Mouse (Mus musculus) thymus, postnatal 0 days (tissue): ENCODE data around the gene Gm6370. TPM values are rescaled to one million over a fixed set of nuclear protein-coding genes. Genes with fewer than 3 reads are reported as not detected.
"Not testable (repeated sequence)": the region's sequence is repeated elsewhere in the genome, so short reads cannot be mapped to it uniquely, and the experiment has no call there.

Source experiments
- DNase-seq: peaks from one replicate; pipeline ENCODE4 v3.0.0-alpha.2; 2015; ENCODE audit warnings: low spot score
- polyA plus RNA-seq: library from polyadenylated mRNA; unstranded; fragments of >200 nt; fragmentation: Nextera tagmentation; extraction: Ambion mirVana; gene quantifications from 2 replicates; pipeline ENCODE4 v1.2.1, GENCODE M21; 2015

Gene Gm6370
- not detected in 2 replicates for polyA plus RNA-seq

- DNase-seq: not testable (repeated sequence)
Observed at GRCm38 (mm10) chr5:146491063-146491462, at the start of gene Gm6370. TSS of gene Gm6370 (plus strand) at chr5:146491363.

GRCm38 (mm10) chr5:146442767-146443166 lies 48.4 kb upstream of the Gm6370 start:
- no peak for DNase-seq

DNA sequence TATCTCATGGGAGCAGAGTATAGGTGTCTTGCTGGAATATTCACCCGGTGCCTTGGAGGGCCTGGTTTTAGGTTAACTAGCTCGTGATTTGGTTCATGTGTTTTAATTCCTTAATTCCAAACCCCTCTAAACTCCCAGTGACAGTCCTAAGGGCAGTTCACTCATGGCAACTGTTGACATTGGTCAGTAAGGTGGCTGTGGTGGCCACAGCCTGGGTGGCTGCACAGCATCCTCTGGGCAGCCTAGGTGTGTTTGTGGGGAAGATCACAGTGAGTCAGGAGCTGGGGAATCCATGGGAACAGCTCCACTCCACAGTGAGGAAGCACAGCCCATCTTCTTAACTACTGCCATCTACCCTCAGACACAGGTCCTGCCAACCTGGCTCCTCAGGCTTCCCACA lies 44.5 kb upstream of the Gm6370 start:
- DNase-seq: no peak

DNA sequence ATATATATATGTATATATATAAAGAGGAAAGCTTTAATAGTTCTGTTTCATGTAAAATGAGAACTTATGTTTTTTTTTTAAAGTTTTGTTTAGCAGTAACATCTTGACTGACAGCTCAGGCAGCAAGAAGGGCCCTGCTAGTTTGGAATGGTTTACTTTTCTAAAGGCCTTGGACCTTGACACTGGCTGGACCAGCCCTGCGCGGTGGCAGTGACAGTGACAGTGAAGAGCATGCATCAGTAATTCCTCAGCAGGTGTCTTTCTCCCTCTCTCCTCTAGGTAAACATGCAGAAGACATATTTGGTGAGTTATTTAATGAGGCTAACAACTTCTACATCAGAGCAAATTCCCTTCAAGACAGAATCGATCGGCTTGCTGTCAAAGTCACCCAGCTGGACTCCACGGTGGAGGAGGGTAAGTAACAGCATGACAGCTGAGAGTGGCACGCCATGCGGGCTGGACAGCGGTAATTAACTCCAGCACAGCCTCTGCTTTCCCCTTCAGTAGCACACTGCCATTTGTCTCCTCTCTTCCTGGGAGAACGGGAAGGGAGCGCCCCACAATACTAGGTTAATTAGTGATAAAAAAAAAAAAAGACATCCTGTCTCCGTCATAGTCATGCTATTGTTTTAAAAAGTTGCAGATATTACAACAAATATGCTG lies 39.4 kb upstream of the Gm6370 start:
- no peak for DNase-seq

- DNase-seq: no peak
Observed at GRCm38 (mm10) chr5:146453556-146453955, 37.6 kb upstream of the Gm6370 start.

GRCm38 (mm10) chr5:146461612-146462011 lies 29.6 kb upstream of the Gm6370 start:
- DNase-seq: no peak

DNA sequence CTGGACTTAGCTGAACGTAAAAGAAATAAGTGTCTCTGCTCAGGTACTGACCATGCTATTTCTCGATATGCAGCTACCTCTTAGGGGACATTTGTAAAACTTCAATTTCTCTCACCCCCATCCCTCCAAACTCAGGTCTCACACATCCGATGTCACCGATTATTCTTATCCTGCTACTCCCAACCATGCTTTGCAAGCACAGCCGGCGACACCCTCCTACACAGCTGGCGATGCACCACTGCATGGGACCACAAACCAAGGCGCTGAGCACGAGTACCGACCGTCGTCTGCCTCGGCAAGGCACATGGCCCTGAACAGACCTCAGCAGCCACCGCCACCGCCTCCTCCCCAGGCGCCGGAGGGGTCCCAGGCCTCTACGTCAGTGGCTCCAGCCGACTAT lies 24.5 kb upstream of the Gm6370 start:
- no peak for DNase-seq

DNA sequence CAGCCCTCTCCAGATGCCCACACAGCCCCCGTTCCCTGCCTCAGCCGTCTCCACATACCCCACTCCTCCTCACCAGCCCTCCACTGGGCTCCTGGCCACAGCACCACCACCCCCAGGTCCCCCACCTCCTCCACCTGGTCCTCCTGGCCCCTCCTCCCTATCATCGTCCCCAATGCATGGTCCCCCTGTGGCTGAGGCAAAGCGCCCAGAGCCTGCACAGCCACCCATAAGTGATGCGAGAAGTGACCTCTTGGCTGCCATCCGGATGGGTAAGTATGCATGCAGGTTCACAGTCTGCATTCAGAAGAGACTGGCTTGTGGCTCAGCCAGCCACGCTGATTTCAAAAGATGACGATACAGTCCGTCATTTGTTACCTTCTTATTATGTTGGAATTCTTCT lies 22.9 kb upstream of the Gm6370 start:
- no peak for DNase-seq

DNA sequence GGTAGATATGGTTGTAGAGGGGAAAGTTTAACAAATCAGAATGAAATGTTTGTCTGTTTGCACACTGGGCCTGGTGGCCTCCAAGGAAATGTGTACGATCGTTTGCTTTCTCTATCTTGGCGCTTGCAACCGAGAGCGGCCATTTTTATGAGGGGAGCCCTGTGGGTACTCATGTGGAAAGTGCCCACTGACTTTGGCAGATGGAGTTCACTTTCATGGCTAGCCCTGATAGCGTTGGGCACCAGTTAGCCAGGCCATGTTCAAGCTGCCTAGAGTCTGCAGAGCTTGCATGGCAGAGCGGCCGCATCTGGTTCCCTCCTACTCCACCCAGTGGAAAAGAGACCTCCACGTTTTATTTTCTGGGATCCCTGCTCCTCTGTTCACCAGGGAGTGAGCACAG lies 20.3 kb upstream of the Gm6370 start:
- no peak for DNase-seq

- DNase-seq: no peak
Observed at GRCm38 (mm10) chr5:146471311-146471710, 19.9 kb upstream of the Gm6370 start.

DNA sequence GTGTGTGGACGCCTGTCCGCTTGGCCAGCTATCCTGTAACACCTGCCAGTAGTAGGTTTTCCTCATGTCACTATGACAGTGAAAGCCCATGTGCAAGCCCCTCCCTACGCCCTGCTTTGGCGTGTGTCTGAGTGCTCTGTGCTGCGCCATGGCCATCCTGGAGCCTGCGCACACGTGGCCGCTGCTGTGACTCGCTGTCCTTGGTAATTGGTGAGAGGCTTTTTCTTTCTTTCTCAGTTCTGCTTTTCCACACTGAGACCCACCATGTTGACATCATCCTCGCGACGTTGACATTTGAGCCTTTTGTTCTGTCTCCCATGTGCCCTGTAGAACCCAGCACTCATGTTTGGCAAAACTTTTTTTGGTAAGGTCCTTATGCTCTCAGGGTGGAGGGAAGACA lies 19.3 kb upstream of the Gm6370 start:
- no peak for DNase-seq

DNA sequence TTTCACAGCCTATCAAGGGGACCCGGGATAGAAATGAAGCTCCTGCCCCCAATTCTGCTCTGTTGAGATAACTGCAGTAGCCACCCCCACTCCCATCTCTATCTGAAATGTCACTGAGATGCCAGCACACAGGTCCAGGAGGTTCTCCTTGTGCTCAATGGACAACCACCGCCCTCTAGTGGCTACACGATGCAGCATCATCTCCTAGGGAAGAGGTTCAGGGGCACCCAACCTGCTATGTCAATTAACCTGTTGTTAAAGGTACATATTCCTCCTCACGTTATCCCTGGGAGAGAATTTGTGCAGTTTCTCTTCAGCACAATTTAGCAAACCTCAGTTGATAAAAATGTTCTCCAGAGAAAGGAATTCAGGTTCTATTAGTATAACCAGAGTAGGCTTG lies 11.6 kb upstream of the Gm6370 start:
- not testable (repeated sequence) for DNase-seq

GRCm38 (mm10) chr5:146481665-146482064 lies 9.5 kb upstream of the Gm6370 start, which contains the start of gene Gm6408:
TSS of gene Gm6408 (plus strand) at chr5:146481965.
- DNase-seq: not testable (repeated sequence)

- not testable (repeated sequence) for DNase-seq
Observed at GRCm38 (mm10) chr5:146488959-146489358, 2.2 kb upstream of the Gm6370 start.

DNA sequence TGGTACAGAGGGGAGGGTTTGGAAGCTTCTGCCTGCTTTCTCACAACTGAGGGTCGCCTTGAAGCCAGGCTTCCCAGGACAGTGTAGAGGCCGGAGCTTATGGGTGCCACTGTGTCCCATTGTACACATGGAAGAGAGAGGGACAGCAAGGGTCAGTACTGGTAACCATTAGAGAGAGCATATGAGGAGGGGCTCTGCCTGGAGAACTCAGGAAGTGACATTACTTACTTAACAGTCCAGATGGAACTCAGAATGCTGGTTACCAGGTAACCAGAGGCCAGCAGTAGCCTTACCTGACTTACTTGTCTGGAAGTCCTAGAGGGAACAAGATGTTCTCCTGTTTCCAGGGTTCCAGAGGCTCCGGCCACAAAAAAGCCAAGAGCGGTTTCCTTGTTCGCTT lies 10.9 kb downstream of the Gm6370 start, which contains the start of gene 4930449I24Rik:
Gene 4930449I24Rik, plus strand, starts transcription at position 301 of the 400 bp plus-strand sequence.
- not testable (repeated sequence) for DNase-seq

- DNase-seq: not testable (repeated sequence)
Observed at GRCm38 (mm10) chr5:146513823-146514222, 22.7 kb downstream of the Gm6370 start, which contains the start of gene Gm3402. TSS of gene Gm3402 (plus strand) at chr5:146514123.

GRCm38 (mm10) chr5:146525501-146525900 lies 34.3 kb downstream of the Gm6370 start, which contains the start of gene Gm3404:
TSS of gene Gm3404 (plus strand) at chr5:146525801.
- DNase-seq: not testable (repeated sequence)

GRCm38 (mm10) chr5:146537347-146537746 lies 46.2 kb downstream of the Gm6370 start, which contains the start of gene Gm3409:
TSS of gene Gm3409 (plus strand) at chr5:146537647.
- DNase-seq: not testable (repeated sequence)

Other genes with a start within 250 kb of the Gm6370 start
- gene Wasf3, start 106.4 kb upstream of the Gm6370 start, polyA plus RNA-seq: 0.29 and 0.35 TPM in 2 replicates
- not detected in 2 replicates for gene Gm6408, start 9.4 kb upstream of the Gm6370 start, polyA plus RNA-seq
- not detected in 2 replicates for gene 4930449I24Rik, start 11.0 kb downstream of the Gm6370 start, polyA plus RNA-seq
- gene Gm3402, start 22.8 kb downstream of the Gm6370 start, polyA plus RNA-seq: not detected in 2 replicates
- not detected in 2 replicates for gene Gm3404, start 34.4 kb downstream of the Gm6370 start, polyA plus RNA-seq
- gene Gm3409, start 46.3 kb downstream of the Gm6370 start, polyA plus RNA-seq: 0.13 TPM in 1 of 2 replicates, not detected in the other
- not detected in 2 replicates for gene Gm3415, start 64.8 kb downstream of the Gm6370 start, polyA plus RNA-seq
- 0.26 TPM in 1 of 2 replicates, not detected in the other for gene Gpr12, start 93.9 kb downstream of the Gm6370 start, polyA plus RNA-seq